Mouse (Mus musculus) liver, adult 2 months (tissue): ENCODE measurements around the gene Rnf157.

Experiments used
- CTCF ChIP-seq: fragments of 200-500 bp; IDR thresholded peaks from 2 replicates; pipeline ENCODE4 v1.5.1; 2011; ENCODE audit warnings: low read depth, low read length, control low read depth
- POLR2A ChIP-seq: fragments of 200-500 bp; IDR thresholded peaks from 2 replicates; pipeline ENCODE4 v1.6.1; 2011; ENCODE audit warnings: low read length, control low read depth; ENCODE audit not compliant: insufficient read depth; ENCODE audit errors: extremely low read depth

DNA sequence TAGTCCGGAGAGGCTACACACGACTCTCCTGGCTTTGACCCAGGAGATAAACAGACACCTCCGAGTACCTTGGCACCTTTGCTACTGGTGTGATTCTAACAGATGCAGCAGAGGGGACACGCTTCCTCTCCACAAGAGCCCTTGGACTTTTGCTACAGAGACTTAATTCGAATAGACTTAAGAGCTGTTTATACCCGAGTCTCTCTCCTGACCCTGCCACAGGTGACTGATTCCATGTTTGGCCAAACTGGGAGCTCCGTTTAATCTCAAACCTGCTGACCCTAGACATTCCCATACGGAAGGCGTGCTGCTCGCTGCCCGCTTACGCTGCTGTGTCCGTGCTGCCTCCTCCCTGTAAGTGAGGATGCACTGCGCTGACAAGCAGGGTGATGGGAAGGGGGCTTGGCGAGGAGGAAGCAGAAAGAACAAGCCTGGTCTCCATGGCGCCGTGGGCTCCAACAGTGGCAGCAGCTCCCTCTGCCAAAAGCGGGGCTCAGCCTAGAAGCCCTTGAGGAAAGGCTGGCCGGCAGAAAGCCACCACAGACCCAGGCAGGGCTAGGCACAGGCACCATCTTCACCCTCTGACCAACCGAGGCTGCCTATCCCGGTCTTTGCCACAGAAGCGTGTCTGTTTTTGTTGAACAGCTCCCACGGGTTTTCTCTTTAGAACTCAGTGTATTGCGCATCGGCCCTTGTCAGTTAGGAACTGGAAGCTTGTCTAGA, 70.6 kb downstream of the Rnf157 start:
- TF ChIP-seq CTCF = no peak
- TF ChIP-seq POLR2A = no peak
